Mouse (Mus musculus) MEL (cell line): ENCODE data around the gene Xylb.

Experiments
- CTCF ChIP-seq, 3 experiments: IDR thresholded peaks in 2 of 3; conservative IDR thresholded peaks in 1 of 3; 2 replicates each; pipeline ENCODE4 v1.5.1; 2011 to 2012; ENCODE audit warnings: low read length in 3 of 3, low read depth in 2 of 3, mild to moderate bottlenecking in 2 of 3, improper control_type of control experiment in 1 of 3, inconsistent platforms in 1 of 3, mixed read lengths in 1 of 3, moderate library complexity in 1 of 3; ENCODE audit not compliant: control insufficient read depth in 1 of 3, insufficient read depth in 1 of 3, poor library complexity in 1 of 3, severe bottlenecking in 1 of 3
- E2F4 ChIP-seq: IDR thresholded peaks from 2 replicates; pipeline ENCODE4 v1.6.1; 2011; ENCODE audit warnings: low read depth, low read length, improper control_type of control experiment, borderline replicate concordance
- EP300 ChIP-seq, 2 experiments: IDR thresholded peaks; 2 replicates each; pipeline ENCODE4 v1.6.1; 2011; ENCODE audit warnings: improper control_type of control experiment in 2 of 2, low read length in 2 of 2, low read depth in 1 of 2, mild to moderate bottlenecking in 1 of 2
- GATA1 ChIP-seq: IDR thresholded peaks from 2 replicates; pipeline ENCODE4 v1.6.1; 2011; ENCODE audit warnings: low read depth, low read length, improper control_type of control experiment
- POLR2A ChIP-seq, 2 experiments: IDR thresholded peaks; 2 replicates each; pipeline ENCODE4 v1.6.1; 2011 to 2012; ENCODE audit warnings: low read length in 2 of 2, mild to moderate bottlenecking in 2 of 2, control low read depth in 1 of 2, improper control_type of control experiment in 1 of 2, low read depth in 1 of 2, moderate library complexity in 1 of 2; ENCODE audit not compliant: control insufficient read depth in 1 of 2, insufficient read depth in 1 of 2, poor library complexity in 1 of 2
- POLR2AphosphoS5 ChIP-seq: IDR thresholded peaks from 2 replicates; pipeline ENCODE4 v1.6.1; 2012; ENCODE audit warnings: low read depth, borderline replicate concordance, mild to moderate bottlenecking, inconsistent platforms, low read length, moderate library complexity, mixed read lengths
- RAD21 ChIP-seq: IDR thresholded peaks from 2 replicates; pipeline ENCODE4 v1.6.1; 2011; ENCODE audit warnings: mild to moderate bottlenecking, low read depth, low read length, improper control_type of control experiment
- RCOR1 ChIP-seq: IDR thresholded peaks from 2 replicates; pipeline ENCODE4 v1.6.1; 2012; ENCODE audit warnings: low read depth, mild to moderate bottlenecking, inconsistent platforms, low read length, improper control_type of control experiment
- USF1 ChIP-seq: IDR thresholded peaks from 2 replicates; pipeline ENCODE4 v1.6.1; 2014; ENCODE audit warnings: low read depth, mild to moderate bottlenecking, inconsistent platforms, low read length, improper control_type of control experiment, moderate library complexity

DNA sequence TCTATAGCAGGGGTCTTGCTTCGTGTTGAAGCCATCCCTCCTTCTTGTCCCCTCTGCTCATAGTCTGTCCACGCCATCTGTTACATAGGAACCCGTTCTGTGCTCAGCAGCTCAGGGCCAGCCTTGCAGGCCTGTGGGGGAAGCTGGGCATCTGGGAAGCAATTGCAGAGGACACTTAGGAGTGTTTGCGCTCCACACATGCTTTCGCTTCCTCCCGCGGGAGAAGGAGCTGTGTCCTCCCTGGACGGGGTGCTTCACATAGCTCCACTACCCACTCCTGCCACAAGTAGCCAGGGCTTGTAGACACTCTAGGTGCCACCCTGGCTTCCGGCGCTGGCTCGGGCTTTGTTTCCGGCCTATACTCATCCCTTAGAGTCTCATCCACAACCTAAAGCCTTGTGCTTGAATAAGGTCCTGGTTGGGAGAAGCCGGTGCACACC, 68.8 kb downstream of the Xylb start:
- TF ChIP-seq E2F4 (no peak), POLR2A (IDR thresholded peaks at IDR 0.05; ENCODE audit: control insufficient read depth in 1 of 2, insufficient read depth in 1 of 2, low read depth in 1 of 2, low read length in 2 of 2, poor library complexity in 1 of 2) (no peak), RAD21 (no peak), CTCF (IDR thresholded peaks at IDR 0.05 in 2 of 3, conservative IDR thresholded peaks at IDR 0.05 in 1 of 3; ENCODE audit: control insufficient read depth in 1 of 3, insufficient read depth in 1 of 3, low read depth in 2 of 3, low read length in 3 of 3, poor library complexity in 1 of 3, severe bottlenecking in 1 of 3) (no peak), EP300 (IDR thresholded peaks at IDR 0.05; ENCODE audit: low read depth in 1 of 2, low read length in 2 of 2) (no peak), POLR2AphosphoS5 (no peak), RCOR1 (no peak), GATA1 (no peak), USF1 (no peak)
